In genomic region chr15:99114312-99115064, GRCm38 (mm10) we compare ENCODE assay signal across 1 mouse cellular context.
TF ChIP-seq lines count a peak whose summit lies in the region.

No protein-coding gene starts in this region.

TF ChIP-seq in MEL, 35 proteins besides CTCF, POLR2A, EP300 and RAD21:
- TF ChIP-seq CHD1 (IDR thresholded peaks at IDR 0.05; ENCODE audit: low read depth, low read length) (no peak), SIN3A (IDR thresholded peaks at IDR 0.05; ENCODE audit: low read length) (peak; percentile 56; the same call in 1 of the 2 replicates), RCOR1 (IDR thresholded peaks at IDR 0.05; ENCODE audit: low read depth, low read length) (no peak), TAL1 (IDR thresholded peaks at IDR 0.05; ENCODE audit: low read length) (no peak), POLR2AphosphoS2 (IDR thresholded peaks at IDR 0.05; ENCODE audit: low read length) (no peak), NRF1 (IDR thresholded peaks at IDR 0.05; ENCODE audit: insufficient read depth, low read depth, low read length, poor library complexity, severe bottlenecking) (no peak), E2F4 (IDR thresholded peaks at IDR 0.05; ENCODE audit: borderline replicate concordance, low read depth, low read length) (no peak), NELFE (IDR thresholded peaks at IDR 0.05; ENCODE audit: low read depth, low read length) (peak; percentile 43), ZKSCAN1 (IDR thresholded peaks at IDR 0.05; ENCODE audit: low read depth, low read length) (no peak), GABPA (IDR thresholded peaks at IDR 0.05; ENCODE audit: low read depth, low read length) (no peak), USF1 (IDR thresholded peaks at IDR 0.05; ENCODE audit: low read depth, low read length) (no peak), MYB (IDR thresholded peaks at IDR 0.05; ENCODE audit: low read depth, low read length) (no peak), TBP (IDR thresholded peaks at IDR 0.05; ENCODE audit: low read depth, low read length) (peak; percentile 21), MAX (IDR thresholded peaks at IDR 0.05; ENCODE audit: low read length) (0 out of 2 replicates have a peak, but pooled peaks have one; percentile 16), ELF1 (IDR thresholded peaks at IDR 0.05; ENCODE audit: low read depth, low read length) (peak; percentile 21; the same call in 1 of the 2 replicates), UBTF (IDR thresholded peaks at IDR 0.05; ENCODE audit: borderline replicate concordance, insufficient read depth, low read depth, low read length) (no peak), ETS1 (IDR thresholded peaks at IDR 0.05; ENCODE audit: low read depth, low read length) (peak; percentile 34; the same call in 1 of the 2 replicates), USF2 (IDR thresholded peaks at IDR 0.05; ENCODE audit: borderline replicate concordance in 1 of 2, insufficient read depth in 1 of 2, low read depth in 1 of 2, low read length in 2 of 2) (no peak), ZMIZ1 (IDR thresholded peaks at IDR 0.05; ENCODE audit: low read depth, low read length) (no peak), POLR2AphosphoS5 (IDR thresholded peaks at IDR 0.05; ENCODE audit: borderline replicate concordance, low read depth, low read length) (no peak), MXI1 (IDR thresholded peaks at IDR 0.05; ENCODE audit: low read depth, low read length) (peak; percentile 47; the same call in 1 of the 2 replicates), SMC3 (IDR thresholded peaks at IDR 0.05; ENCODE audit: low read depth, low read length) (no peak), MYC (IDR thresholded peaks at IDR 0.05; ENCODE audit: low read depth, low read length) (no peak; the same call in 1 of the 2 replicates), BHLHE40 (IDR thresholded peaks at IDR 0.05; ENCODE audit: borderline replicate concordance, low read depth, low read length) (no peak), KAT2A (conservative IDR thresholded peaks at IDR 0.05; ENCODE audit: low read depth, low read length) (no peak)
TF ChIP-seq in MEL: peak in this region for 7.
